Mouse (Mus musculus) limb, embryonic 11.5 days (tissue): ENCODE measurements at regions not wholly inside any gene's neighbourhood (a gene's known extent, or its start where the extent isn't known, plus 50 kb on each side); places are given as distances from the start of the nearest gene placed in this dataset.
"Not testable (repeated sequence)": the region's sequence is repeated elsewhere in the genome, so short reads cannot be mapped to it uniquely, and the experiment has no call there.

Source experiments
- ATAC-seq: fragments of 200-750 bp; cut with Nextera tagmentation; 2 replicates; pipeline ENCODE4 v1.8.0; 2017; ENCODE audit warnings: low read depth; ENCODE audit not compliant: insufficient number of reproducible peaks, low FRiP score, low TSS enrichment
- DNase-seq: peaks from one replicate; pipeline ENCODE4 v3.0.0-alpha.2; 2015; ENCODE audit warnings: low spot score
- H3K27ac ChIP-seq: fragments of 300-500 bp; sonication (generic); replicated peaks from 2 replicates; pipeline ENCODE4 v1.5.1; 2014; ENCODE audit warnings: low read depth, mild to moderate bottlenecking, low read length
- H3K27me3 ChIP-seq: fragments of 300-500 bp; sonication (generic); 2 replicates; pipeline ENCODE4 v1.6.1; 2014; ENCODE audit warnings: mild to moderate bottlenecking, low read length, mixed read lengths; ENCODE audit not compliant: control insufficient read depth, insufficient read depth
- H3K36me3 ChIP-seq: fragments of 300-500 bp; sonication (generic); 2 replicates; pipeline ENCODE4 v1.6.1; 2014; ENCODE audit warnings: mild to moderate bottlenecking, low read length, moderate library complexity, mixed read lengths; ENCODE audit not compliant: control insufficient read depth, insufficient read depth
- H3K4me1 ChIP-seq: fragments of 300-500 bp; sonication (generic); 2 replicates; pipeline ENCODE4 v1.6.1; 2014; ENCODE audit warnings: low read length, mixed read lengths; ENCODE audit not compliant: control insufficient read depth, insufficient read depth
- H3K4me2 ChIP-seq: fragments of 300-500 bp; sonication (generic); 2 replicates; pipeline ENCODE4 v1.6.1; 2014; ENCODE audit warnings: low read depth, mild to moderate bottlenecking, moderate library complexity; ENCODE audit not compliant: severe bottlenecking
- H3K4me3 ChIP-seq: fragments of 300-500 bp; sonication (generic); 2 replicates; pipeline ENCODE4 v1.5.1; 2014; ENCODE audit warnings: low read depth, low read length
- H3K9ac ChIP-seq: fragments of 300-500 bp; sonication (generic); 2 replicates; pipeline ENCODE4 v1.6.1; 2014; ENCODE audit warnings: mild to moderate bottlenecking, low read length
- H3K9me3 ChIP-seq: fragments of 300-500 bp; sonication (generic); 2 replicates; pipeline ENCODE4 v1.6.1; 2016; ENCODE audit warnings: low read length; ENCODE audit not compliant: control insufficient read depth
- WGBS: fragments of 180-500 bp; shearing (Covaris S2); extraction: QIAGEN DNeasy Blood & Tissue Kit; methylation state at CpG from one replicate; pipeline ENCODE4 v1.1.7; 2014; 5-methylcytosine and 5-hydroxymethylcytosine counted together

GRCm38 (mm10) chr6:66428370-66428769 is 106.8 kb upstream of the Mad2l1 start:
- Histone ChIP-seq H3K4me3 (no peak overlapping the region), H3K9ac (no peak overlapping the region), H3K4me2 (no peak overlapping the region), H3K36me3 (no peaks in the 10 kb centered on the region), H3K9me3 (no peaks in the 10 kb centered on the region), H3K27ac (no peak overlapping the region), H3K27me3 (no peaks in the 10 kb centered on the region), H3K4me1 (0 out of 2 replicates have a peak, but pooled peaks cover 3% of the 10 kb centered on the region)
- ATAC-seq (no peak), DNase-seq (no peak)
- 25% methylated on average over 4 of the region's 4 CpGs for WGBS

DNA sequence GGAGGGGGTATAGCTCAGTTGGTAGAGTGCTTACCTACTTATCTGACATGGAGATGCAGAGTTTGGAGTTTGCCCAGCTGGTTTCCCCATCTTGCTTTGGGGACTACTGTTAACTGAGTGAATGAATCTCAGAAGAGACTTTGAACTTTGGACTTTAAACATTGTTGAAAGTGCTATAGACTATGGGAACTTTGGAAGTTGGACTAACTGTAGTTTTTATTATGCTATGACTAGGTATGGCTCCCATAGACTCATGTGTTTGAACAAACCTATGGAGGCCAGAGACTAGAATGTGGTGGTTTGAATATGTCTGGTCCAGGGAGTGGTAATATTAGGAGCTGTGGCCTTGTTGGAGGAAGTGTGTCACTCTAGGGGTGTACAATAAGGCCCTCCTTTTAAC is 84.8 kb upstream of the Mad2l1 start:
- H3K9me3 ChIP-seq, H3K4me3 ChIP-seq, H3K4me1 ChIP-seq, H3K36me3 ChIP-seq, H3K27ac ChIP-seq, H3K27me3 ChIP-seq, ATAC-seq, H3K4me2 ChIP-seq, DNase-seq, H3K9ac ChIP-seq: not testable (repeated sequence)

DNA sequence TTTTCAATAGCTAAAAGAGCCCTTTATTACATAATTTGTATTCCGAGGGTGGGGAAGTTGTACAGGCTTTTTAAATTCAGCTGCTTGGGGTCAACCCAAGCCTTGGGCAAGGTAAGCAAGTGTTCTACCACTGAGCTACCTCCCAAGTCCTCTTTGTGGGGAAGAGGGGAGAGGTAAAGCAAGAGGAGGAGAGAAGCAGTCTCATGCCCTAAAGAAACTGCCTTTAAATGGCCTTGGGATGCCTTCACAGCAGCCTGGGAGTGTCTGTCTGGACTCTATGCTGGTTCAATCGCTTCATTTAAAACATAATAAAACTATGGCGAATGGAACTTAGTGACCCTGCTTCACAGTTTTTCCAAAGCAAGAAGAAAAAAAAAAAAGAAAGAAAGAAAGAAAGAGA is 77.0 kb upstream of the Mad2l1 start:
- H3K27me3 ChIP-seq, result no peaks in the 10 kb centered on the region
- H3K4me1 ChIP-seq, result no peaks in the 10 kb centered on the region
- DNase-seq (no peak), ATAC-seq (no peak)
- H3K9ac ChIP-seq, result no peak overlapping the region
- no peak overlapping the region for H3K4me2 ChIP-seq
- 76% methylated on average over 3 of the region's 3 CpGs for WGBS
- no peak overlapping the region for H3K27ac ChIP-seq
- no peak overlapping the region for H3K4me3 ChIP-seq
- H3K36me3 ChIP-seq, result no peaks in the 10 kb centered on the region
- no peaks in the 10 kb centered on the region for H3K9me3 ChIP-seq

GRCm38 (mm10) chr6:66464540-66464939 is 70.7 kb upstream of the Mad2l1 start:
- H3K4me3 ChIP-seq, result no peak overlapping the region
- DNase-seq, result no peak
- H3K27me3 ChIP-seq, result no peaks in the 10 kb centered on the region
- WGBS, result 74% methylated on average over 4 of the region's 5 CpGs
- no peak overlapping the region for H3K9ac ChIP-seq
- no peak overlapping the region for H3K27ac ChIP-seq
- H3K4me2 ChIP-seq, result no peak overlapping the region
- no peaks in the 10 kb centered on the region for H3K9me3 ChIP-seq
- H3K4me1 ChIP-seq, result no peaks in the 10 kb centered on the region
- no peak for ATAC-seq
- no peaks in the 10 kb centered on the region for H3K36me3 ChIP-seq

- Histone ChIP-seq H3K4me1 (no peaks in the 10 kb centered on the region), H3K9me3 (no peaks in the 10 kb centered on the region), H3K9ac (no peak overlapping the region), H3K27me3 (no peaks in the 10 kb centered on the region), H3K27ac (no peak overlapping the region), H3K36me3 (no peaks in the 10 kb centered on the region), H3K4me2 (no peak overlapping the region), H3K4me3 (no peak overlapping the region)
- ATAC-seq, result no peak
- WGBS, result 76% methylated on average over 11 of the region's 11 CpGs
- no peak for DNase-seq
Observed at GRCm38 (mm10) chr6:66465137-66465853, 69.9 kb upstream of the Mad2l1 start.

- WGBS, result 30% methylated on average over 3 of the region's 3 CpGs
- ATAC-seq (no peak), DNase-seq (no peak)
- no peak overlapping the region for H3K27ac ChIP-seq
- H3K9me3 ChIP-seq, result no peaks in the 10 kb centered on the region
- no peaks in the 10 kb centered on the region for H3K36me3 ChIP-seq
- no peaks in the 10 kb centered on the region for H3K27me3 ChIP-seq
- H3K4me2 ChIP-seq, result no peak overlapping the region
- H3K4me3 ChIP-seq, result no peak overlapping the region
- no peaks in the 10 kb centered on the region for H3K4me1 ChIP-seq
- H3K9ac ChIP-seq, result no peak overlapping the region
Observed at GRCm38 (mm10) chr6:66466757-66467156, 68.4 kb upstream of the Mad2l1 start.

GRCm38 (mm10) chr6:66470627-66471249 is 64.5 kb upstream of the Mad2l1 start:
- DNase-seq (no peak), ATAC-seq (peak; percentile 39; the same call in 1 of the 2 replicates)
- WGBS, result 88% methylated on average over 4 of the region's 4 CpGs
- no peak overlapping the region for H3K4me3 ChIP-seq
- no peaks in the 10 kb centered on the region for H3K36me3 ChIP-seq
- no peak overlapping the region for H3K4me2 ChIP-seq
- no peak overlapping the region for H3K9ac ChIP-seq
- H3K27ac ChIP-seq, result no peak overlapping the region
- no peaks in the 10 kb centered on the region for H3K27me3 ChIP-seq
- H3K9me3 ChIP-seq, result no peaks in the 10 kb centered on the region
- no peaks in the 10 kb centered on the region for H3K4me1 ChIP-seq

GRCm38 (mm10) chr6:66471786-66472185 is 63.4 kb upstream of the Mad2l1 start:
- DNase-seq, result no peak
- H3K4me3 ChIP-seq, result no peak overlapping the region
- H3K9me3 ChIP-seq, result no peaks in the 10 kb centered on the region
- H3K4me1 ChIP-seq, result no peaks in the 10 kb centered on the region
- no peak overlapping the region for H3K4me2 ChIP-seq
- 69% methylated on average over 3 of the region's 3 CpGs for WGBS
- no peaks in the 10 kb centered on the region for H3K36me3 ChIP-seq
- H3K9ac ChIP-seq, result no peak overlapping the region
- no peak overlapping the region for H3K27ac ChIP-seq
- H3K27me3 ChIP-seq, result no peaks in the 10 kb centered on the region
- ATAC-seq, result no peak

GRCm38 (mm10) chr6:66472697-66473096 is 62.5 kb upstream of the Mad2l1 start:
- no peak for ATAC-seq
- H3K9ac ChIP-seq, result no peak overlapping the region
- no peaks in the 10 kb centered on the region for H3K27me3 ChIP-seq
- no peaks in the 10 kb centered on the region for H3K9me3 ChIP-seq
- no peak overlapping the region for H3K4me3 ChIP-seq
- H3K27ac ChIP-seq, result no peak overlapping the region
- H3K36me3 ChIP-seq, result no peaks in the 10 kb centered on the region
- no peaks in the 10 kb centered on the region for H3K4me1 ChIP-seq
- no peak for DNase-seq
- no peak overlapping the region for H3K4me2 ChIP-seq
- 83% methylated on average over 4 of the region's 4 CpGs for WGBS
